Mouse (Mus musculus): ENCODE results near the gene Trf. TPM values are rescaled to one million over a fixed set of nuclear protein-coding genes. Genes with fewer than 3 reads are reported as not detected.

Trf gene
- polyA plus RNA-seq, 1 experiment from 2014 or later: 17.2 TPM

- 89% methylated on average over 4 of the region's 4 CpGs for WGBS
- Histone ChIP-seq H3K4me1 (ENCODE audit: control insufficient read depth, insufficient read depth, low read length) (no peaks in the 10 kb centered on the region), H3K27me3 (ENCODE audit: control insufficient read depth, insufficient read depth, low read length) (no peaks in the 10 kb centered on the region), H3K4me3 (ENCODE audit: low read length) (no peak overlapping the region), H3K4me2 (replicated peaks; ENCODE audit: low read depth, low read length) (no peak overlapping the region), H3K27ac (ENCODE audit: low read depth, low read length) (no peak overlapping the region), H3K9ac (ENCODE audit: low read depth, low read length) (no peak overlapping the region), H3K9me3 (ENCODE audit: control insufficient read depth, low read length) (no peaks in the 10 kb centered on the region), H3K36me3 (ENCODE audit: control insufficient read depth, insufficient read depth, low read length) (no peaks in the 10 kb centered on the region)
- ATAC-seq (ENCODE audit: low FRiP score, low TSS enrichment): no peak
Observed at GRCm38 (mm10) chr9:103243640-103244039, 13.4 kb upstream of the Trf start.

GRCm38 (mm10) chr9:103241206-103241605, 11.0 kb upstream of the Trf start:
- H3K4me3 ChIP-seq (ENCODE audit: low read length): no peak overlapping the region
- H3K4me1 ChIP-seq (ENCODE audit: control insufficient read depth, insufficient read depth, low read length): no peaks in the 10 kb centered on the region
- H3K27ac ChIP-seq (ENCODE audit: low read depth, low read length): no peak overlapping the region
- no peaks in the 10 kb centered on the region for H3K27me3 ChIP-seq (ENCODE audit: control insufficient read depth, insufficient read depth, low read length)
- ATAC-seq (ENCODE audit: low FRiP score, low TSS enrichment): no peak
- no peak overlapping the region for H3K9ac ChIP-seq (ENCODE audit: low read depth, low read length)
- no peaks in the 10 kb centered on the region for H3K36me3 ChIP-seq (ENCODE audit: control insufficient read depth, insufficient read depth, low read length)
- H3K4me2 ChIP-seq (replicated peaks; ENCODE audit: low read depth, low read length): no peak overlapping the region
- H3K9me3 ChIP-seq (ENCODE audit: control insufficient read depth, low read length): no peaks in the 10 kb centered on the region
- WGBS: 91% methylated on average over 2 of the region's 2 CpGs

GRCm38 (mm10) chr9:103239471-103239870, 9.2 kb upstream of the Trf start:
- Histone ChIP-seq H3K4me3 (ENCODE audit: low read length) (no peak overlapping the region), H3K4me1 (ENCODE audit: control insufficient read depth, insufficient read depth, low read length) (no peaks in the 10 kb centered on the region), H3K27me3 (ENCODE audit: control insufficient read depth, insufficient read depth, low read length) (no peaks in the 10 kb centered on the region), H3K4me2 (replicated peaks; ENCODE audit: low read depth, low read length) (no peak overlapping the region), H3K9me3 (ENCODE audit: control insufficient read depth, low read length) (no peaks in the 10 kb centered on the region), H3K36me3 (ENCODE audit: control insufficient read depth, insufficient read depth, low read length) (no peaks in the 10 kb centered on the region), H3K27ac (ENCODE audit: low read depth, low read length) (no peak overlapping the region), H3K9ac (ENCODE audit: low read depth, low read length) (no peak overlapping the region)
- WGBS: 92% methylated on average over 6 of the region's 6 CpGs
- ATAC-seq (ENCODE audit: low FRiP score, low TSS enrichment): no peak

GRCm38 (mm10) chr9:103234565-103235165, 4.4 kb upstream of the Trf start:
- H3K36me3 ChIP-seq (ENCODE audit: control insufficient read depth, insufficient read depth, low read length): no peaks in the 10 kb centered on the region
- H3K27me3 ChIP-seq (ENCODE audit: control insufficient read depth, insufficient read depth, low read length): no peaks in the 10 kb centered on the region
- H3K9ac ChIP-seq (ENCODE audit: low read depth, low read length): no peak overlapping the region
- no peak overlapping the region for H3K4me2 ChIP-seq (replicated peaks; ENCODE audit: low read depth, low read length)
- no peak overlapping the region for H3K4me3 ChIP-seq (ENCODE audit: low read length)
- H3K4me1 ChIP-seq (ENCODE audit: control insufficient read depth, insufficient read depth, low read length): no peaks in the 10 kb centered on the region
- no peak overlapping the region for H3K27ac ChIP-seq (ENCODE audit: low read depth, low read length)
- ATAC-seq (ENCODE audit: low FRiP score, low TSS enrichment): no peak
- H3K9me3 ChIP-seq (ENCODE audit: control insufficient read depth, low read length): no peaks in the 10 kb centered on the region
- 70% methylated on average over 7 of the region's 7 CpGs for WGBS

- H3K27ac ChIP-seq (ENCODE audit: low read depth, low read length): no peak overlapping the region
- no peaks in the 10 kb centered on the region for H3K9me3 ChIP-seq (ENCODE audit: control insufficient read depth, low read length)
- no peaks in the 10 kb centered on the region for H3K4me1 ChIP-seq (ENCODE audit: control insufficient read depth, insufficient read depth, low read length)
- WGBS: 80% methylated on average over 7 of the region's 7 CpGs
- H3K9ac ChIP-seq (ENCODE audit: low read depth, low read length): no peak overlapping the region
- H3K36me3 ChIP-seq (ENCODE audit: control insufficient read depth, insufficient read depth, low read length): no peaks in the 10 kb centered on the region
- H3K4me3 ChIP-seq (ENCODE audit: low read length): no peak overlapping the region
- no peak for ATAC-seq (ENCODE audit: low FRiP score, low TSS enrichment)
- H3K4me2 ChIP-seq (replicated peaks; ENCODE audit: low read depth, low read length): no peak overlapping the region
- no peaks in the 10 kb centered on the region for H3K27me3 ChIP-seq (ENCODE audit: control insufficient read depth, insufficient read depth, low read length)
Observed at GRCm38 (mm10) chr9:103234059-103234458, 3.8 kb upstream of the Trf start.

- WGBS: 63% methylated on average over 7 of the region's 7 CpGs
- Histone ChIP-seq H3K4me3 (ENCODE audit: low read length) (no peak overlapping the region), H3K4me2 (replicated peaks; ENCODE audit: low read depth, low read length) (no peak overlapping the region), H3K9me3 (ENCODE audit: control insufficient read depth, low read length) (no peaks in the 10 kb centered on the region), H3K4me1 (ENCODE audit: control insufficient read depth, insufficient read depth, low read length) (no peaks in the 10 kb centered on the region), H3K36me3 (ENCODE audit: control insufficient read depth, insufficient read depth, low read length) (no peaks in the 10 kb centered on the region), H3K9ac (ENCODE audit: low read depth, low read length) (no peak overlapping the region), H3K27me3 (ENCODE audit: control insufficient read depth, insufficient read depth, low read length) (no peaks in the 10 kb centered on the region), H3K27ac (ENCODE audit: low read depth, low read length) (no peak overlapping the region)
- no peak for ATAC-seq (ENCODE audit: low FRiP score, low TSS enrichment)
Observed at GRCm38 (mm10) chr9:103233006-103233395, 2.8 kb upstream of the Trf start.

GRCm38 (mm10) chr9:103232232-103233005, 2.2 kb upstream of the Trf start:
- ATAC-seq (ENCODE audit: low FRiP score, low TSS enrichment): no peak
- WGBS: 88% methylated on average over 7 of the region's 7 CpGs
- no peaks in the 10 kb centered on the region for H3K27me3 ChIP-seq (ENCODE audit: control insufficient read depth, insufficient read depth, low read length)
- H3K9me3 ChIP-seq (ENCODE audit: control insufficient read depth, low read length): no peaks in the 10 kb centered on the region
- no peak overlapping the region for H3K27ac ChIP-seq (ENCODE audit: low read depth, low read length)
- no peaks in the 10 kb centered on the region for H3K36me3 ChIP-seq (ENCODE audit: control insufficient read depth, insufficient read depth, low read length)
- H3K4me3 ChIP-seq (ENCODE audit: low read length): no peak overlapping the region
- H3K9ac ChIP-seq (ENCODE audit: low read depth, low read length): no peak overlapping the region
- no peaks in the 10 kb centered on the region for H3K4me1 ChIP-seq (ENCODE audit: control insufficient read depth, insufficient read depth, low read length)
- H3K4me2 ChIP-seq (replicated peaks; ENCODE audit: low read depth, low read length): no peak overlapping the region

GRCm38 (mm10) chr9:103229037-103229867, 992 bp downstream of the Trf start:
- Histone ChIP-seq H3K4me2 (replicated peaks; ENCODE audit: low read depth, low read length) (no peak overlapping the region), H3K4me1 (ENCODE audit: control insufficient read depth, insufficient read depth, low read length) (no peaks in the 10 kb centered on the region), H3K27me3 (ENCODE audit: control insufficient read depth, insufficient read depth, low read length) (no peaks in the 10 kb centered on the region), H3K9me3 (ENCODE audit: control insufficient read depth, low read length) (no peaks in the 10 kb centered on the region), H3K9ac (ENCODE audit: low read depth, low read length) (no peak overlapping the region), H3K4me3 (ENCODE audit: low read length) (no peak overlapping the region), H3K27ac (ENCODE audit: low read depth, low read length) (no peak overlapping the region), H3K36me3 (ENCODE audit: control insufficient read depth, insufficient read depth, low read length) (no peaks in the 10 kb centered on the region)
- no peak for ATAC-seq (ENCODE audit: low FRiP score, low TSS enrichment)
- 78% methylated on average over 15 of the region's 15 CpGs for WGBS
